Mouse (Mus musculus) hindbrain, embryonic 11.5 days (tissue): ENCODE data around the gene Olfm3. TPM values are rescaled to one million over a fixed set of nuclear protein-coding genes. Genes with fewer than 3 reads are reported as not detected.

Experiments
- ATAC-seq: fragments of 200-750 bp; cut with Nextera tagmentation; 2 replicates; pipeline ENCODE4 v1.8.0; 2017; ENCODE audit warnings: mild to moderate bottlenecking, moderate TSS enrichment, moderate library complexity; ENCODE audit not compliant: low FRiP score
- DNase-seq: peaks from one replicate; pipeline ENCODE4 v3.0.0-alpha.2; 2015; ENCODE audit warnings: low spot score
- H3K27ac ChIP-seq: fragments of 300-500 bp; sonication (generic); 2 replicates; pipeline ENCODE4 v1.5.1; 2014; ENCODE audit warnings: mild to moderate bottlenecking, low read depth, low read length
- H3K27me3 ChIP-seq: fragments of 300-500 bp; sonication (generic); 2 replicates; pipeline ENCODE4 v1.6.1; 2014; ENCODE audit warnings: mild to moderate bottlenecking, low read length, moderate library complexity, mixed read lengths; ENCODE audit not compliant: control insufficient read depth, insufficient read depth
- H3K36me3 ChIP-seq: fragments of 300-500 bp; sonication (generic); 2 replicates; pipeline ENCODE4 v1.6.1; 2014; ENCODE audit warnings: mild to moderate bottlenecking, low read length, moderate library complexity, mixed read lengths; ENCODE audit not compliant: control insufficient read depth, insufficient read depth
- H3K4me1 ChIP-seq: fragments of 300-500 bp; sonication (generic); replicated peaks from 2 replicates; pipeline ENCODE4 v1.6.1; 2014; ENCODE audit warnings: low read length, mixed read lengths; ENCODE audit not compliant: control insufficient read depth, insufficient read depth
- H3K4me2 ChIP-seq: fragments of 300-500 bp; sonication (generic); replicated peaks from 2 replicates; pipeline ENCODE4 v1.6.1; 2014; ENCODE audit warnings: mild to moderate bottlenecking, low read depth, low read length
- H3K4me3 ChIP-seq: fragments of 300-500 bp; sonication (generic); 2 replicates; pipeline ENCODE4 v1.5.1; 2014; ENCODE audit warnings: low read depth, low read length
- H3K9ac ChIP-seq: fragments of 300-500 bp; sonication (generic); 2 replicates; pipeline ENCODE4 v1.6.1; 2014; ENCODE audit warnings: low read depth, low read length
- H3K9me3 ChIP-seq: fragments of 300-500 bp; sonication (generic); 2 replicates; pipeline ENCODE4 v1.6.1; 2016; ENCODE audit warnings: low read length; ENCODE audit not compliant: control insufficient read depth
- WGBS: fragments of 180-500 bp; shearing (Covaris S2); extraction: QIAGEN DNeasy Blood & Tissue Kit; methylation state at CpG from one replicate; pipeline ENCODE4 v1.1.7; 2014; 5-methylcytosine and 5-hydroxymethylcytosine counted together
- polyA plus RNA-seq: library from polyadenylated mRNA; unstranded; fragments of >200 nt; fragmentation: Nextera tagmentation; extraction: Ambion mirVana; gene quantifications from 2 replicates; pipeline ENCODE4 v1.2.1, GENCODE M21; 2014

Olfm3 gene
- polyA plus RNA-seq, 1 experiment from 2014 or later: 1.9 TPM

GRCm38 (mm10) chr3:114932881-114933280 lies 29.0 kb downstream of the Olfm3 start:
- H3K4me2 ChIP-seq: no peak overlapping the region
- H3K36me3 ChIP-seq: no peaks in the 10 kb centered on the region
- no peak overlapping the region for H3K9ac ChIP-seq
- H3K4me3 ChIP-seq: no peak overlapping the region
- ATAC-seq (no peak), DNase-seq (no peak)
- H3K9me3 ChIP-seq: no peaks in the 10 kb centered on the region
- H3K27me3 ChIP-seq: no peaks in the 10 kb centered on the region
- no peaks in the 10 kb centered on the region for H3K4me1 ChIP-seq
- 90% methylated on average over 2 of the region's 2 CpGs for WGBS
- H3K27ac ChIP-seq: no peak overlapping the region

GRCm38 (mm10) chr3:114954904-114955303 lies 51.0 kb downstream of the Olfm3 start:
- Histone ChIP-seq H3K36me3 (no peaks in the 10 kb centered on the region), H3K4me3 (no peak overlapping the region), H3K9me3 (no peaks in the 10 kb centered on the region), H3K27ac (no peak overlapping the region), H3K27me3 (no peaks in the 10 kb centered on the region), H3K4me1 (no peaks in the 10 kb centered on the region), H3K9ac (no peak overlapping the region), H3K4me2 (no peak overlapping the region)
- no peak for DNase-seq
- no peak for ATAC-seq

- Histone ChIP-seq H3K27me3 (no peaks in the 10 kb centered on the region), H3K4me1 (no peaks in the 10 kb centered on the region), H3K4me2 (no peak overlapping the region), H3K4me3 (no peak overlapping the region), H3K9me3 (no peaks in the 10 kb centered on the region), H3K27ac (no peak overlapping the region), H3K9ac (no peak overlapping the region), H3K36me3 (no peaks in the 10 kb centered on the region)
- ATAC-seq (peak; percentile 51), DNase-seq (no peak)
- WGBS: 51% methylated on average over 7 of the region's 7 CpGs
Observed at GRCm38 (mm10) chr3:114959311-114959967, 55.6 kb downstream of the Olfm3 start.

- WGBS: 74% methylated on average over 4 of the region's 4 CpGs
- ATAC-seq: no peak
- Histone ChIP-seq H3K4me3 (no peak overlapping the region), H3K9me3 (no peaks in the 10 kb centered on the region), H3K36me3 (no peaks in the 10 kb centered on the region), H3K4me1 (no peaks in the 10 kb centered on the region), H3K27ac (no peak overlapping the region), H3K27me3 (no peaks in the 10 kb centered on the region), H3K4me2 (no peak overlapping the region), H3K9ac (no peak overlapping the region)
- no peak for DNase-seq
Observed at GRCm38 (mm10) chr3:114962316-114963083, 58.6 kb downstream of the Olfm3 start.

GRCm38 (mm10) chr3:114971183-114971582 lies 67.3 kb downstream of the Olfm3 start:
- H3K36me3 ChIP-seq: no peaks in the 10 kb centered on the region
- no peaks in the 10 kb centered on the region for H3K9me3 ChIP-seq
- no peak overlapping the region for H3K9ac ChIP-seq
- no peak overlapping the region for H3K27ac ChIP-seq
- H3K4me3 ChIP-seq: no peak overlapping the region
- ATAC-seq (no peak), DNase-seq (no peak)
- no peak overlapping the region for H3K4me2 ChIP-seq
- no peaks in the 10 kb centered on the region for H3K27me3 ChIP-seq
- H3K4me1 ChIP-seq: no peaks in the 10 kb centered on the region

GRCm38 (mm10) chr3:114972522-114972921 lies 68.6 kb downstream of the Olfm3 start:
- Histone ChIP-seq H3K27ac (no peak overlapping the region), H3K27me3 (no peaks in the 10 kb centered on the region), H3K4me1 (no peaks in the 10 kb centered on the region), H3K36me3 (no peaks in the 10 kb centered on the region), H3K9ac (no peak overlapping the region), H3K4me2 (no peak overlapping the region), H3K9me3 (no peaks in the 10 kb centered on the region), H3K4me3 (no peak overlapping the region)
- no peak for DNase-seq
- 60% methylated on average over 1 of the region's 1 CpGs for WGBS
- no peak for ATAC-seq

GRCm38 (mm10) chr3:114990828-114991227 lies 87.0 kb downstream of the Olfm3 start:
- Histone ChIP-seq H3K36me3 (no peaks in the 10 kb centered on the region), H3K9ac (no peak overlapping the region), H3K4me3 (no peak overlapping the region), H3K4me2 (no peak overlapping the region), H3K9me3 (no peaks in the 10 kb centered on the region), H3K4me1 (no peaks in the 10 kb centered on the region), H3K27me3 (no peaks in the 10 kb centered on the region), H3K27ac (no peak overlapping the region)
- DNase-seq (no peak), ATAC-seq (no peak)
- 91% methylated on average over 2 of the region's 2 CpGs for WGBS

GRCm38 (mm10) chr3:114995956-114996355 lies 92.1 kb downstream of the Olfm3 start:
- no peak overlapping the region for H3K27ac ChIP-seq
- WGBS: 78% methylated on average over 1 of the region's 1 CpGs

GRCm38 (mm10) chr3:115027560-115027959 lies 123.7 kb downstream of the Olfm3 start:
- H3K4me3 ChIP-seq: no peak overlapping the region
- H3K4me1 ChIP-seq: no peaks in the 10 kb centered on the region
- H3K4me2 ChIP-seq: no peak overlapping the region
- H3K36me3 ChIP-seq: no peaks in the 10 kb centered on the region
- no peak overlapping the region for H3K27ac ChIP-seq
- H3K9me3 ChIP-seq: no peaks in the 10 kb centered on the region
- no peaks in the 10 kb centered on the region for H3K27me3 ChIP-seq
- DNase-seq (no peak), ATAC-seq (no peak)
- WGBS: 80% methylated on average over 3 of the region's 3 CpGs
- H3K9ac ChIP-seq: no peak overlapping the region

More at GRCm38 (mm10) chr3:114995956-114996355, 92.1 kb downstream of the Olfm3 start:
- no peak overlapping the region for H3K4me2 ChIP-seq
- no peaks in the 10 kb centered on the region for H3K36me3 ChIP-seq
- no peak for ATAC-seq
- no peak overlapping the region for H3K9ac ChIP-seq
- H3K9me3 ChIP-seq: no peaks in the 10 kb centered on the region
- no peak overlapping the region for H3K4me3 ChIP-seq
- DNase-seq: no peak
- H3K4me1 ChIP-seq: no peaks in the 10 kb centered on the region
- no peaks in the 10 kb centered on the region for H3K27me3 ChIP-seq
